Mouse (Mus musculus) embryo, embryonic 10 days (tissue): Measurements from ENCODE around the gene Wsb2.
A peak's percentile ranks its signal among the peaks of the same experiment; 100 is the strongest.
"Not testable (repeated sequence)": the region's sequence is repeated elsewhere in the genome, so short reads cannot be mapped to it uniquely, and the experiment has no call there.

Experiments used
- DNase-seq: peaks from one replicate; pipeline ENCODE4 v3.0.0-alpha.2; 2015; ENCODE audit warnings: low spot score

Wsb2 gene

GRCm38 (mm10) chr5:117388296-117388751 lies 31.2 kb downstream of the Wsb2 start:
- peak; percentile 80 for DNase-seq

- peak; percentile 97 for DNase-seq
Measured at GRCm38 (mm10) chr5:117388877-117389276, 31.8 kb downstream of the Wsb2 start, which contains the start of gene Rfc5. Gene Rfc5 (minus strand): TSS chr5:117389047.

- no peak for DNase-seq
Measured at GRCm38 (mm10) chr5:117390895-117391294, 33.8 kb downstream of the Wsb2 start.

DNA sequence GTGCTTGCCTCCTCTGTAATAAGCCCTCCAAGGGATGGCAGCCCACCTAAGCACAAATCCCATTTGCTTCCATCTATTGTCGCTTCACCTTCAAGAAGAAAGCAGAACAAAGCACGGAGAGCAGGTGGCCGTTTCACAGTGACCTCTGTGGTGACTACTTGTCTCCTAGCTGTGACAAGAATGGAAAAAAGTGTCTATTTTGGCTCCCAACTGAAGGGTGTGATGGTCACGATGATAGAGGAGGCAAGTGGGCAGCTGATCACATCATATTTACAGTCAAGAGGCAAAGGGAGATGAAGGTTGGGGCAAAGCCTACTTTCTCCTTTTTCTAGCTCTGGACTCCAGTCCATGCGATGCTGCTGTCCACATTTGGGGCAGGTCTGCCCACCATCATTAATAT lies 38.7 kb downstream of the Wsb2 start:
- no peak for DNase-seq

GRCm38 (mm10) chr5:117396596-117397014 lies 39.5 kb downstream of the Wsb2 start:
- no peak for DNase-seq

DNA sequence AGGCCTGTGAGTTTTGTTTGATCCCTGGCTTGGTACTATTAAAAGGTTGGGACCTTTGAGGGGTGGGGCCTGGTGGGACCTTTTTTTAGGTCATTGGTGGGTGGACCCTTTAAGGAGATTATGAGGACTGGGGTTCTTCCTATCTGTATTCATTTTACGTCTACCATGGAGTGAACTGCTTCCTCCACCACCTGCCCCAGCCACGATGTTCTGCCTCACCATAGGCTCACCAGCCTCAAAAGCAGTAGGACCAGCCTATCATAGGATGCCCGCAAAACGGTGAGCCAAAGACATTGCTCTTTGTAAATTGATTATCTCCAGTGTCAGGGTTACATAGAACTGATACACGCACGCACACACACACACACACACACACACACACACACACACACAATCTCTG lies 40.3 kb downstream of the Wsb2 start:
- DNase-seq, result no peak

- DNase-seq, result no peak
Measured at GRCm38 (mm10) chr5:117398007-117398550, 41.0 kb downstream of the Wsb2 start.

- no peak for DNase-seq
Measured at GRCm38 (mm10) chr5:117399281-117399680, 42.2 kb downstream of the Wsb2 start.

DNA sequence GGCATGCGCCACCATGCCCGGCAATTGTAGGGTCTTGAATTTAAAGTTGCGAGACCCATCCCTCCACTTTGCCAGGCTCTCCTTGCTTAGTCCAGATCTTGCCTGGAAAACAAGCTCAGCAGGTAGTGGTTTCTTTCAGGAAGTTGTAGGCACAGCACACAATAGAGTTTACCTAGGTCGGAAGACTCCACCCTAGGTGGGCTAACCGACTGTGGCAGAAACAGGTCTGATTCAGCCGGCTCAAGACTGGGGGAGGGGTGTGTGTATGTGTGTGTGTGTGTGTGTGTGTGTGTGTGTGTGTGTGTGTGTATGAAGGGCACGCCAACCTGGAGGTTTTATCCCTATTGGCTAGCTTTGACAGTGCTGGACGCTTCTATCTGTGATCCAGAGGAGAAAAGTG lies 46.5 kb downstream of the Wsb2 start:
- DNase-seq, result no peak

DNA sequence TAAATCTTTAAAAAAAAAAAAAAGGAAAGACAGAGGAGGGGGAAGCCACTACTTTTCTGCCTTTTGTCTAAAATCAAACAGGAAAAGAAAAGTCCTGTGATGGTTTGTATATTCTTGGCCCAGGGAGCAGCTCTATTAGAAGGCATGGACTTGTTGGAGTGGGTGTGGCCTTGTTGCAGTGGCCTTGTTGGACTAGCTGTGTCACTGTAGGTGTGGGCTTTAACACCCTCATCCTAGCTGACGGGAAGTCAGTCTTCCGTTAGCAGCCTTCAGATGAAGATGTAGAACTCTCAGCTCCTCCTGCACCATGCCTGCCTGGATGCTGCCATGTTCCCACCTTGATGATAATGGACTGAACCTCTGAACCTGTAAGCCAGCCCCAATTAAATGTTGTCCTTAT lies 47.6 kb downstream of the Wsb2 start:
- not testable (repeated sequence) for DNase-seq

- peak; percentile 29 for DNase-seq
Measured at GRCm38 (mm10) chr5:117408216-117408615, 51.1 kb downstream of the Wsb2 start.

DNA sequence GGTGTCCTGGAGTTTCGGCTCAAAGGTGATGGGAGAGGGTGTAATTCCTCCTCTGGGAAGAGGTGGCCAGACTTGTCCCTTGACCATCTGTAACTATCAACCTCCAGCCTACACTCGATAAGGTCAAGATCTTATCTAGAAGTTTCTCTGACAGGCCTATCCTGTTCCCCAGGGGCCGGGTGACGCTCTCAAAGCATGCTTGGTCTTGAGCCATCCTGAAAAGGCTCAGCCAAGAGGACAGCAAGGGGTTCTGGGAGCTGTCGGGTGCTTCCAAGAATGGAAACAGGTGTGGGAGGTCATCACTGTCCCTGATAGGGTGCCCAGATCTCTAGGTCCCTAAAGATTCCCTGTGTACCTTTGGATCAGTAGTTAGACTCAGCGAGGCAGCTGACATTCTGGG lies 52.3 kb downstream of the Wsb2 start:
- no peak for DNase-seq

DNA sequence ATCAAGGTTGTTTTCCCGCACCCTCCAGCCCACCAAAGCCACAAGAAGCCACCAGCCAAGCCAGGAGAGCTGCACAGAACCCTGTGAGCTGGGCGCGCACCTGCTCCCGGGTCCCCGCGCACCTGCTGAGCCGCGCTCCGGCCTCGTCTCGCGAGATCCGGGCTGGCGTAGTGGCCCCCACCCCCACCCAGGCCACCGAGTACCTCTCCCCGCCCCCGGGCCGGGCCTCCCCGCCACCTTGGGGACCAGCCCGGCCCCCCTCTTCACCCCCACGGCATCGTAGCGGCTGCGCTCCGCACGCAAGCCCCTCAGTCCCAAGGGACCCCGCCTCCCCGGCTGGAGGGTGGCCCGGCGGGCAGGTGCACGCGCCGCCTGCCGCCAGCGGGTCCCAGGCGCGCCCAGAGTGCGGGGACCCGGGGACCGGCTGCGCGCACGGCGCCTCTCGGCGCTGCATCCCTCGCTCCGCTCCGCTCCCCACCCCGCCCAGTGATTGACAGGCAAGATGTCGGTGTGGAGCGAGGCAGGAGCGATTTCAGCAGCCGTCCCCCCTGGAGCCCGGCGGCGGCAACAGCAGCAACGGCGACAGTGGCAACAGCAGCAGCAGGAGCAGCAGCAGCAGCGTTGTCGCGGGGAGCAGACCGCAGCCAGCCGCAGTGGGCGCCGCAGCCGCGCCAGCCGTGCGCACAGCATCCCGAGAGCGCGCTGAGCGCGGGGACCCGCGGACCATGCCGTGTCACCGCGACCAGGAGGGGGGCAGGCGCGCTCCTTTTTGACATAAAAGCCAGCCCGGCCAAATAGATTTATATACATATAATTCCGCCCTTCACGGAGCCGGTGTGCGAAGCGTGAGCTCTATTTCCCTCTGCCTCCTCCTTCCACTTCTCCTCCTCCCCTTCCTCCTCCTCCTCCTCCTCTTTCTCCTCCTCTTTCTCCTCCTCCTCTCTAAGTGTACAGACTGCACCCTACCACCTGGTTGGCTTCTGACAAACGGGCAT lies 56.7 kb downstream of the Wsb2 start, which contains the start of gene Ksr2:
Gene Ksr2, plus strand, starts transcription at position 494 of the 995 bp plus-strand sequence.
- peak; percentile 58 for DNase-seq

DNA sequence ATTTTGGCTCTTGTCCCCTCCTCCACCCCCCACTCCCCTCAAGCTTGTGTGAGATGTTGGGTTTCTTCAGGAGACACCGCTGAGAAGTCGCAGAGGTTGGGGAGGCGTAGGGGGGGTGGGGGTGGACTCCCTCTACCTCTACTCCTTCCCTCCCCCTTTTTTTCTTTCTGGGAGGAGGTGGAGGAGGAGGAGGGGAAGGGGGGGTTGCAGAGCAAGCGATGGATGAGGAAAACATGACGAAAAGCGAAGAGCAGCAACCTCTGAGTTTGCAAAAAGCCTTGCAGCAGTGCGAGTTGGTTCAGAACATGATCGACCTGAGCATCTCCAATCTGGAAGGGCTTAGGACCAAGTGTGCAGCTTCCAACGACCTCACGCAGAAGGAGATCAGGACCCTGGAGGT lies 57.5 kb downstream of the Wsb2 start:
- DNase-seq, result peak; percentile 7

GRCm38 (mm10) chr5:117415011-117415912 lies 58.2 kb downstream of the Wsb2 start:
- DNase-seq, result no peak

- DNase-seq, result no peak
Measured at GRCm38 (mm10) chr5:117417442-117417841, 60.3 kb downstream of the Wsb2 start.
